In the genomic region with DNA sequence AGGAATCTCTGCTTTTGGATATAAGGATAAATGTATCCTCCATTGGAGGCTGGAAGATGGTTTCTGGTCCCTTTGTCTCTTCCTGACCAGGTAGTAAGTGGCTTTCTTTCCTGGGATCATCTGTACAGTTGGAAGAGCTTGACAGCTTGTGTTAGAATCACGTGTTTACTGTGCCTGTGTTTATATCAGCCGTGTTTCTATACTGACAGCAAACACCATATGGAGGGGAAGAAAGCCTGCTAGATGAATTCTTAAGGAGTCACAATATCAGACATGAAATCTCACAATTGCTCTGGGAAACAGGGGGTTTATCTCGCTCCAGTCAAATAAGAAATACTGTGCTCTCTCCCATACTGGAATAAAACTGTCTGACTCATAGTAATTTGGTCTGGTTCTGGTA, we compare ENCODE assay signal across 27 mouse cellular contexts. TPM values are rescaled to one million over a fixed set of nuclear protein-coding genes. Genes with fewer than 3 reads are reported as not detected.
DNase-seq lines count a peak whose midpoint lies in the region; ATAC-seq lines count a peak whose summit lies in the region.
"Had no signal": no experiment of that assay in that cellular context is flagged by ENCODE, and none has a peak within 500 bp of the region (broad histone marks: within the 10 kb centered on the region; RNA-seq: fewer than 3 reads in every experiment).

No protein-coding gene starts in this region.

- ATAC-seq in hindbrain, embryonic 15.5 days (ENCODE audit: low FRiP score, low read depth): no peak
- no peak for ATAC-seq in hindbrain, embryonic 12.5 days (ENCODE audit: low FRiP score)
- ATAC-seq in neural tube, embryonic 15.5 days (ENCODE audit: low FRiP score): no peak
- peak; percentile 77 for ATAC-seq in forebrain, embryonic 16.5 days
- ATAC-seq: inflammation-experienced regulatory T-cells, adult 6 months; midbrain, embryonic 15.5 days had no signal

- H3K4me1 ChIP-seq in hindbrain, embryonic 15.5 days (replicated peaks): 0 out of 2 replicates have a peak, but pooled peaks cover 5% of the 10 kb centered on the region
- no peaks in the 10 kb centered on the region for H3K4me1 ChIP-seq in hindbrain, embryonic 12.5 days
- H3K4me1 ChIP-seq in neural tube, embryonic 15.5 days: 0 out of 2 replicates have a peak, but pooled peaks cover 7% of the 10 kb centered on the region
- H3K4me1 ChIP-seq in forebrain, embryonic 16.5 days (replicated peaks; ENCODE audit: control insufficient read depth, insufficient read depth, low read length): peaks cover 16% of the 10 kb centered on the region
- H3K4me1 ChIP-seq: midbrain, embryonic 15.5 days had no signal

- H3K36me3 ChIP-seq in hindbrain, embryonic 15.5 days: no peaks in the 10 kb centered on the region
- H3K36me3 ChIP-seq in hindbrain, embryonic 12.5 days: no peaks in the 10 kb centered on the region
- H3K36me3 ChIP-seq in neural tube, embryonic 15.5 days: no peaks in the 10 kb centered on the region
- no peaks in the 10 kb centered on the region for H3K36me3 ChIP-seq in forebrain, embryonic 16.5 days (ENCODE audit: control insufficient read depth, insufficient read depth)
- H3K36me3 ChIP-seq: heart, embryonic 15.5 days; kidney, embryonic 15.5 days; limb, embryonic 13.5 days; midbrain, embryonic 15.5 days; stomach, embryonic 15.5 days had no signal

- no peak overlapping the region for H3K9ac ChIP-seq in hindbrain, embryonic 15.5 days
- H3K9ac ChIP-seq in hindbrain, embryonic 12.5 days: no peak overlapping the region
- no peak overlapping the region for H3K9ac ChIP-seq in neural tube, embryonic 15.5 days (replicated peaks)
- no peak overlapping the region for H3K9ac ChIP-seq in forebrain, embryonic 16.5 days (replicated peaks; ENCODE audit: low read depth, low read length)
- H3K9ac ChIP-seq: heart, embryonic 15.5 days; kidney, embryonic 15.5 days; limb, embryonic 13.5 days; midbrain, embryonic 15.5 days; stomach, embryonic 15.5 days had no signal

- DNase-seq in neural tube, embryonic 10.5 days (ENCODE audit: extremely low spot score, low spot score): no peak
- DNase-seq in lung, postnatal 14 days: no peak
- DNase-seq in heart, postnatal 4 days: no peak
- DNase-seq: cerebellum, adult 9-11 months; gastrocnemius, adult 2 months; heart, postnatal 36 days; kidney, postnatal 4 days; right cerebral cortex, adult 18-20 months; right cerebral cortex, postnatal 4 days; thymus, postnatal 25 days had no signal

- no peaks in the 10 kb centered on the region for H3K27me3 ChIP-seq in hindbrain, embryonic 15.5 days
- no peaks in the 10 kb centered on the region for H3K27me3 ChIP-seq in hindbrain, embryonic 12.5 days
- H3K27me3 ChIP-seq in neural tube, embryonic 15.5 days (replicated peaks): no peaks in the 10 kb centered on the region
- H3K27me3 ChIP-seq in forebrain, embryonic 16.5 days (replicated peaks; ENCODE audit: control insufficient read depth, insufficient read depth, low read length): 0 out of 2 replicates have a peak, but pooled peaks cover 2% of the 10 kb centered on the region
- H3K27me3 ChIP-seq: heart, embryonic 15.5 days; kidney, embryonic 15.5 days; limb, embryonic 13.5 days; midbrain, embryonic 15.5 days; stomach, embryonic 15.5 days had no signal

- H3K9me3 ChIP-seq in hindbrain, embryonic 15.5 days: no peaks in the 10 kb centered on the region
- H3K9me3 ChIP-seq in hindbrain, embryonic 12.5 days (replicated peaks): no peaks in the 10 kb centered on the region
- no peaks in the 10 kb centered on the region for H3K9me3 ChIP-seq in neural tube, embryonic 15.5 days (replicated peaks)
- no peaks in the 10 kb centered on the region for H3K9me3 ChIP-seq in forebrain, embryonic 16.5 days (ENCODE audit: control insufficient read depth, low read length)
- H3K9me3 ChIP-seq: heart, embryonic 15.5 days; kidney, embryonic 15.5 days; limb, embryonic 13.5 days; midbrain, embryonic 15.5 days; stomach, embryonic 15.5 days had no signal

- 0 out of 2 replicates have a peak overlapping the region, but pooled peaks have one; percentile 26 for H3K27ac ChIP-seq in hindbrain, embryonic 15.5 days (replicated peaks)
- no peak overlapping the region for H3K27ac ChIP-seq in hindbrain, embryonic 12.5 days
- H3K27ac ChIP-seq in neural tube, embryonic 15.5 days (replicated peaks): 0 out of 2 replicates have a peak overlapping the region, but pooled peaks have one; percentile 6
- H3K27ac ChIP-seq in forebrain, embryonic 16.5 days (ENCODE audit: low read length): no peak overlapping the region
- H3K27ac ChIP-seq: heart, embryonic 15.5 days; kidney, embryonic 15.5 days; limb, embryonic 13.5 days; macrophage; midbrain, embryonic 15.5 days; stomach, embryonic 15.5 days had no signal

- H3K4me2 ChIP-seq in hindbrain, embryonic 15.5 days: no peak overlapping the region
- H3K4me2 ChIP-seq in hindbrain, embryonic 12.5 days (replicated peaks): no peak overlapping the region
- no peak overlapping the region for H3K4me2 ChIP-seq in neural tube, embryonic 15.5 days
- no peak overlapping the region for H3K4me2 ChIP-seq in forebrain, embryonic 16.5 days (ENCODE audit: low read length)
- H3K4me2 ChIP-seq: heart, embryonic 15.5 days; kidney, embryonic 15.5 days; limb, embryonic 13.5 days; midbrain, embryonic 15.5 days; stomach, embryonic 15.5 days had no signal

- H3K4me3 ChIP-seq in hindbrain, embryonic 15.5 days: no peak overlapping the region
- no peak overlapping the region for H3K4me3 ChIP-seq in hindbrain, embryonic 12.5 days
- H3K4me3 ChIP-seq in neural tube, embryonic 15.5 days (replicated peaks): no peak overlapping the region
- no peak overlapping the region for H3K4me3 ChIP-seq in forebrain, embryonic 16.5 days (replicated peaks; ENCODE audit: low read length)
- H3K4me3 ChIP-seq: gastrocnemius, adult 2 months; heart, embryonic 15.5 days; kidney, embryonic 15.5 days; limb, embryonic 13.5 days; midbrain, embryonic 15.5 days; stomach, embryonic 15.5 days had no signal

- WGBS in hindbrain, embryonic 15.5 days: 60% methylated on average over 3 of the region's 3 CpGs
- 87% methylated on average over 3 of the region's 3 CpGs for WGBS in hindbrain, embryonic 12.5 days
- WGBS in neural tube, embryonic 15.5 days: 59% methylated on average over 3 of the region's 3 CpGs
- WGBS in forebrain, embryonic 16.5 days: 59% methylated on average over 3 of the region's 3 CpGs

RNA-seq across cellular contexts. Expression of a gene that starts 11.2 kb away (rescaled TPM):
- 23.4 and 27.6 TPM in 2 replicates for polyA plus RNA-seq in hindbrain, embryonic 15.5 days (2015; fragmentation: Nextera tagmentation; extraction: Ambion mirVana)
- polyA plus RNA-seq in hindbrain, embryonic 12.5 days (2016; fragmentation: Nextera tagmentation; extraction: Ambion mirVana): 21.7 and 27.4 TPM in 2 replicates
- polyA plus RNA-seq in neural tube, embryonic 15.5 days (2015; fragmentation: Nextera tagmentation; extraction: Ambion mirVana): 22.7 and 25.7 TPM in 2 replicates
- 12.5 and 16.4 TPM in 2 replicates for polyA plus RNA-seq in forebrain, embryonic 16.5 days (2015; fragmentation: Nextera tagmentation; extraction: Ambion mirVana)
- total RNA-seq in heart, postnatal 4 days (2021): 10 to 100 TPM; 12.4 to 13.1 TPM

RNA-seq across cellular contexts. Expression of a gene that starts 43.8 kb away (rescaled TPM):
- 0.29 TPM in 1 of 2 replicates, not detected in the other for polyA plus RNA-seq in hindbrain, embryonic 15.5 days (2015; fragmentation: Nextera tagmentation; extraction: Ambion mirVana)
- polyA plus RNA-seq in hindbrain, embryonic 12.5 days (2016; fragmentation: Nextera tagmentation; extraction: Ambion mirVana): not detected in 2 replicates
- polyA plus RNA-seq in neural tube, embryonic 15.5 days (2015; fragmentation: Nextera tagmentation; extraction: Ambion mirVana): 0.10 TPM in 1 of 2 replicates, not detected in the other
- not detected in 2 replicates for polyA plus RNA-seq in forebrain, embryonic 16.5 days (2015; fragmentation: Nextera tagmentation; extraction: Ambion mirVana)
- not detected for total RNA-seq in heart, postnatal 4 days (2021)
- total RNA-seq: adrenal gland, postnatal 14 days; gastrocnemius, adult 2 months; gastrocnemius, postnatal 4 days; heart, postnatal 36 days; left cerebral cortex, postnatal 25 days had no signal
- polyA plus RNA-seq: C2C12; heart, embryonic 15.5 days; inflammation-experienced regulatory T-cells, adult 6 months; lung, embryonic 16.5 days; neural tube, embryonic 14.5 days had no signal

Comparison
In these comparisons a context has a peak if more than half of its experiments do, and no peak if none do; other contexts are left out.
1. H3K27ac ChIP-seq: peak in hindbrain, embryonic 15.5 days (single experiment) and neural tube, embryonic 15.5 days (single experiment); none in hindbrain, embryonic 12.5 days (single experiment) and forebrain, embryonic 16.5 days (single experiment).